Mouse (Mus musculus) kidney, postnatal 4 days (tissue): Measurements from ENCODE around the gene Pbld1.
A peak's percentile ranks its signal among the peaks of the same experiment; 100 is the strongest.

Experiments
- DNase-seq, 2 experiments: peaks; one replicate each; pipeline ENCODE4 v3.0.0; 2021; ENCODE audit warnings: mixed read lengths in 2 of 2

The Pbld1 gene

GRCm38 (mm10) chr10:63099521-63099920 lies 39.6 kb downstream of the Pbld1 start, which contains the start of gene Atoh7:
Gene Atoh7, plus strand, starts transcription at chr10:63099651.
- peak in 1 of 2 experiments; percentile 19 for DNase-seq

- DNase-seq, result peak; percentile 67 to 75
Measured at GRCm38 (mm10) chr10:63099941-63100562, 40.1 kb downstream of the Pbld1 start.

GRCm38 (mm10) chr10:63100657-63101056 lies 40.7 kb downstream of the Pbld1 start:
- no peak for DNase-seq

GRCm38 (mm10) chr10:63113027-63113604 lies 53.2 kb downstream of the Pbld1 start:
- DNase-seq, result peak in 1 of 2 experiments; percentile 8

- no peak for DNase-seq
Measured at GRCm38 (mm10) chr10:63113716-63114360, 53.9 kb downstream of the Pbld1 start.

GRCm38 (mm10) chr10:63115881-63116280 lies 55.9 kb downstream of the Pbld1 start:
- DNase-seq, result no peak

GRCm38 (mm10) chr10:63116376-63116775 lies 56.4 kb downstream of the Pbld1 start:
- no peak for DNase-seq

- DNase-seq, result no peak
Measured at GRCm38 (mm10) chr10:63117583-63117982, 57.6 kb downstream of the Pbld1 start.

- no peak for DNase-seq
Measured at GRCm38 (mm10) chr10:63119916-63120315, 60.0 kb downstream of the Pbld1 start.

GRCm38 (mm10) chr10:63121961-63122360 lies 62.0 kb downstream of the Pbld1 start:
- DNase-seq, result no peak

GRCm38 (mm10) chr10:63122516-63122915 lies 62.6 kb downstream of the Pbld1 start:
- peak; percentile 36 to 39 for DNase-seq

- no peak for DNase-seq
Measured at GRCm38 (mm10) chr10:63123141-63123540, 63.2 kb downstream of the Pbld1 start.

GRCm38 (mm10) chr10:63124016-63124415 lies 64.1 kb downstream of the Pbld1 start:
- DNase-seq, result no peak

- DNase-seq, result peak; percentile 16 to 38
Measured at GRCm38 (mm10) chr10:63125343-63125742, 65.4 kb downstream of the Pbld1 start.

- DNase-seq, result no peak
Measured at GRCm38 (mm10) chr10:63126116-63126515, 66.2 kb downstream of the Pbld1 start.

GRCm38 (mm10) chr10:63127156-63127555 lies 67.2 kb downstream of the Pbld1 start:
- no peak for DNase-seq
